Mouse (Mus musculus) hindbrain, postnatal 0 days (tissue): Measurements from ENCODE around the gene Myo18a. TPM values are rescaled to one million over a fixed set of nuclear protein-coding genes. Genes with fewer than 3 reads are reported as not detected.

ENCODE experiments used
- ATAC-seq: fragments of 200-750 bp; cut with Nextera tagmentation; 2 replicates; pipeline ENCODE4 v1.8.0; 2017; ENCODE audit warnings: mild to moderate bottlenecking, moderate TSS enrichment, moderate library complexity
- DNase-seq: peaks from one replicate; pipeline ENCODE4 v3.0.0-alpha.2; 2015; ENCODE audit warnings: low spot score
- H3K27ac ChIP-seq: fragments of 300-500 bp; sonication (generic); 2 replicates; pipeline ENCODE4 v1.5.1; 2014; ENCODE audit warnings: mild to moderate bottlenecking
- H3K27me3 ChIP-seq: fragments of 300-500 bp; sonication (generic); 2 replicates; pipeline ENCODE4 v1.6.1; 2014; ENCODE audit warnings: low read length, mixed read lengths; ENCODE audit not compliant: insufficient read depth
- H3K36me3 ChIP-seq: fragments of 300-500 bp; sonication (generic); 2 replicates; pipeline ENCODE4 v1.6.1; 2014; ENCODE audit warnings: low read length, mixed read lengths; ENCODE audit not compliant: insufficient read depth
- H3K4me1 ChIP-seq: fragments of 300-500 bp; sonication (generic); 2 replicates; pipeline ENCODE4 v1.6.1; 2014; ENCODE audit warnings: antibody characterized with exemption, low read length, mixed read lengths; ENCODE audit not compliant: insufficient read depth
- H3K4me2 ChIP-seq: fragments of 300-500 bp; sonication (generic); 2 replicates; pipeline ENCODE4 v1.6.1; 2014; ENCODE audit warnings: low read depth, mild to moderate bottlenecking, low read length, moderate library complexity, mixed read lengths
- H3K4me3 ChIP-seq: fragments of 300-500 bp; sonication (generic); 2 replicates; pipeline ENCODE4 v1.5.1; 2014; ENCODE audit warnings: low read length
- H3K9ac ChIP-seq: fragments of 300-500 bp; sonication (generic); replicated peaks from 2 replicates; pipeline ENCODE4 v1.6.1; 2014; ENCODE audit warnings: mild to moderate bottlenecking, low read length, moderate library complexity, mixed read lengths
- H3K9me3 ChIP-seq: fragments of 300-500 bp; sonication (generic); 2 replicates; pipeline ENCODE4 v1.6.1; 2016; ENCODE audit warnings: low read length, mixed read lengths
- CTCF ChIP-seq: IDR thresholded peaks from 2 replicates; pipeline ENCODE4 v1.5.1; 2016; ENCODE audit warnings: antibody characterized with exemption, control low read depth, low read depth
- WGBS: fragments of 180-500 bp; shearing (Covaris S2); extraction: QIAGEN DNeasy Blood & Tissue Kit; methylation state at CpG from one replicate; pipeline ENCODE4 v1.1.7; 2014; 5-methylcytosine and 5-hydroxymethylcytosine counted together
- polyA plus RNA-seq: library from polyadenylated mRNA; unstranded; fragments of >200 nt; fragmentation: Nextera tagmentation; extraction: Ambion mirVana; gene quantifications from 2 replicates; pipeline ENCODE4 v1.2.1, GENCODE M21; 2015
- total RNA-seq: library from RNA; depleted of rRNA; stranded (reverse); fragments of >200 nt; gene quantifications from 2 replicates; pipeline ENCODE4 v1.2.3, GENCODE M21; 2014

The Myo18a gene
- total and polyA plus RNA-seq, 2 experiments from 2014 or later = 28.2 to 64.6 TPM

- no peaks in the 10 kb centered on the region for H3K27me3 ChIP-seq
- 13% methylated on average over 23 of the region's 24 CpGs for WGBS
- peak overlapping the region; percentile 30; the same call in 1 of the 2 replicates for H3K9ac ChIP-seq
- peak; percentile 95 for ATAC-seq
- no peak overlapping the region for H3K4me3 ChIP-seq
- no peaks in the 10 kb centered on the region for H3K9me3 ChIP-seq
- peak overlapping the region; percentile 37 for H3K4me2 ChIP-seq
- H3K4me1 ChIP-seq = peaks cover 43% of the 10 kb centered on the region
- peaks cover 33% of the 10 kb centered on the region for H3K36me3 ChIP-seq
- peak overlapping the region; percentile 90 for H3K27ac ChIP-seq
- peak; percentile 46 for TF ChIP-seq CTCF
- DNase-seq = peak; percentile 92
Observed at GRCm38 (mm10) chr11:77850401-77851244, 87.6 kb downstream of the Myo18a start.

DNA sequence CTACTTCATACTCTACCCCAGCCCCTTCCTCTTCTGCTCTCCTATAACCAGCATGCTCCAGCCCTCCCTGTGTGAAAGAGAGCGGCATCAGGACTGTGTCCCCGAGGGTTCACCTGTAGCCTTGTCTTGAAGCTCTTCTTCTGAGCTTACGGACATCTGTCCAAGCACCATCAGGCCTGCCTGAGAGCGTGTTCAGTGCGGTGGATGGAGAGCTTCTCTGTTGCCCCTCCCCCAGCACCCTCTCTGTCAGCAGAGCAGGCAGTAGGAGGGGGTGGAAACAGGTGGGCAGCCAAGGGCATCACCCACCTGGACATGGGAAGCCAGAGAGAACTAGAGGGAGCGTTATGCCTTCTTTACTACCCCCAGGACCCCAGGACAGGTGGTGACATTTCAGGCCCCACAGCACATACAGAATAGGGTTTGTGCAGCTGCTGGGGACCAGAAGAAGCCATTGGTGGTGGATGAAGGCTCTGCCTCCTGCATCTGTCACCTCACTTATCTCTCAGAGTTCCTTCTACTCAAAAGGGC is 88.5 kb downstream of the Myo18a start:
- Histone ChIP-seq H3K9ac (peak overlapping the region; percentile 28; the same call in 1 of the 2 replicates), H3K4me2 (peak overlapping the region; percentile 37), H3K36me3 (peaks cover 29% of the 10 kb centered on the region), H3K4me1 (peaks cover 43% of the 10 kb centered on the region), H3K4me3 (no peak overlapping the region), H3K27me3 (no peaks in the 10 kb centered on the region), H3K9me3 (no peaks in the 10 kb centered on the region), H3K27ac (peak overlapping the region; percentile 90)
- WGBS = 35% methylated on average over 6 of the region's 6 CpGs
- TF ChIP-seq CTCF = no peak
- ATAC-seq (no peak), DNase-seq (no peak)

GRCm38 (mm10) chr11:77852195-77852594 is 89.1 kb downstream of the Myo18a start:
- H3K36me3 ChIP-seq = peaks cover 25% of the 10 kb centered on the region
- no peaks in the 10 kb centered on the region for H3K9me3 ChIP-seq
- 56% methylated on average over 3 of the region's 3 CpGs for WGBS
- no peak for ATAC-seq
- no peak overlapping the region for H3K4me2 ChIP-seq
- no peak for TF ChIP-seq CTCF
- H3K4me1 ChIP-seq = peaks cover 43% of the 10 kb centered on the region
- H3K4me3 ChIP-seq = no peak overlapping the region
- H3K9ac ChIP-seq = no peak overlapping the region
- peak overlapping the region; percentile 90; the same call in 1 of the 2 replicates for H3K27ac ChIP-seq
- H3K27me3 ChIP-seq = no peaks in the 10 kb centered on the region
- DNase-seq = no peak

- Histone ChIP-seq H3K9me3 (no peaks in the 10 kb centered on the region), H3K9ac (no peak overlapping the region), H3K27ac (no peak overlapping the region), H3K27me3 (no peaks in the 10 kb centered on the region), H3K4me3 (no peak overlapping the region), H3K4me1 (peaks cover 42% of the 10 kb centered on the region), H3K4me2 (no peak overlapping the region), H3K36me3 (peaks cover 22% of the 10 kb centered on the region)
- no peak for TF ChIP-seq CTCF
- DNase-seq (no peak), ATAC-seq (no peak)
- 89% methylated on average over 17 of the region's 17 CpGs for WGBS
Observed at GRCm38 (mm10) chr11:77852941-77853668, 90.1 kb downstream of the Myo18a start.

DNA sequence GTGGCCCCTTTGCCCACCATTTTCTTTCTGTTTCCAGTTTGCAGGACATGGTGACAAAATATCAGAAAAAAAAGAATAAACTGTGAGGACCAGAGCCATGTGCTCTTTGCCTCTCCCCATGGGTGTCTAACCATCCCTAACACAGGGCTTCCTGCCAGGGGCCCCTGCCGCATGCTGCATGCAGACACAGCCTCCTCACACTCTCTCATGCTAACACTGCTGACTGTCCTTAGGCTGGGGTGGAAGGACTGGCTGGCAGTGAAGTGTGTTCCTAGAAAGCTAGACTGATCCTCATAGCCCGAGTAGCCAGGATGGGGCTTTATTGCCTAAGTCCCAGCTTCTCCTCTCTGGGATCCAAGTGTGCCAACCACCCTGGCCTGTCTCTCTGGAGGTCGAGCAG is 91.6 kb downstream of the Myo18a start:
- Histone ChIP-seq H3K4me2 (no peak overlapping the region), H3K27ac (peak overlapping the region; percentile 65; the same call in 1 of the 2 replicates), H3K9ac (no peak overlapping the region), H3K4me3 (no peak overlapping the region), H3K9me3 (no peaks in the 10 kb centered on the region), H3K27me3 (no peaks in the 10 kb centered on the region), H3K36me3 (peaks cover 22% of the 10 kb centered on the region), H3K4me1 (peaks cover 32% of the 10 kb centered on the region)
- 28% methylated on average over 3 of the region's 3 CpGs for WGBS
- ATAC-seq (no peak), DNase-seq (no peak)
- no peak for TF ChIP-seq CTCF

- Histone ChIP-seq H3K4me2 (no peak overlapping the region), H3K4me1 (peaks cover 26% of the 10 kb centered on the region), H3K9me3 (no peaks in the 10 kb centered on the region), H3K9ac (no peak overlapping the region), H3K27ac (peak overlapping the region; percentile 65), H3K4me3 (no peak overlapping the region), H3K36me3 (peaks cover 28% of the 10 kb centered on the region), H3K27me3 (no peaks in the 10 kb centered on the region)
- ATAC-seq (no peak), DNase-seq (peak; percentile 50)
- TF ChIP-seq CTCF = no peak
- 29% methylated on average over 15 of the region's 15 CpGs for WGBS
Observed at GRCm38 (mm10) chr11:77855396-77855795, 92.3 kb downstream of the Myo18a start.
